Comparison of ENCODE assay signal across 11 mouse cellular contexts in genomic region chr11:80551634-80552033, GRCm38 (mm10).
DNase-seq lines count a peak whose midpoint lies in the region; ATAC-seq lines count a peak whose summit lies in the region.
"Had no signal": no experiment of that assay in that cellular context is flagged by ENCODE, and none has a peak within 500 bp of the region (broad histone marks: within the 10 kb centered on the region; RNA-seq: fewer than 3 reads in every experiment).

No protein-coding gene starts in this region.

- H3K27ac ChIP-seq in heart, embryonic 11.5 days (ENCODE audit: low read depth, low read length), result no peak overlapping the region
- H3K27ac ChIP-seq: heart, adult 2 months; liver, embryonic 12.5 days had no signal

- H3K4me2 ChIP-seq in heart, embryonic 11.5 days, result no peak overlapping the region
- H3K4me2 ChIP-seq: liver, embryonic 12.5 days had no signal

- H3K27me3 ChIP-seq in heart, embryonic 11.5 days (ENCODE audit: control insufficient read depth, insufficient read depth, low read length), result no peaks in the 10 kb centered on the region; the same call in 1 of the 2 replicates

- no peak overlapping the region for H3K9ac ChIP-seq in heart, embryonic 11.5 days (ENCODE audit: low read depth, low read length)
- H3K9ac ChIP-seq: liver, embryonic 12.5 days had no signal

- no peaks in the 10 kb centered on the region for H3K36me3 ChIP-seq in heart, embryonic 11.5 days (ENCODE audit: control insufficient read depth, insufficient read depth, low read length)
- H3K36me3 ChIP-seq: liver, embryonic 12.5 days had no signal

- no peaks in the 10 kb centered on the region for H3K9me3 ChIP-seq in heart, embryonic 11.5 days (replicated peaks; ENCODE audit: control insufficient read depth, low read length)
- H3K9me3 ChIP-seq: liver, embryonic 12.5 days had no signal

- H3K4me1 ChIP-seq in heart, embryonic 11.5 days (ENCODE audit: control insufficient read depth, insufficient read depth, low read length), result no peaks in the 10 kb centered on the region
- H3K4me1 ChIP-seq: liver, embryonic 12.5 days had no signal

- peak; percentile 62 for DNase-seq in layer of hippocampus, adult 11-12 months (ENCODE audit: low spot score)
- no peak for DNase-seq in layer of hippocampus, postnatal 10 days (ENCODE audit: low spot score in 2 of 2)
- DNase-seq in brain, adult 2 months (ENCODE audit: low read depth, low spot score), result peak; percentile 85
- DNase-seq in cerebellum, adult 9-11 months, result peak; percentile 59
- peak; percentile 30 for DNase-seq in layer of hippocampus, adult 9-10 months (ENCODE audit: low spot score)
- DNase-seq in lung, postnatal 10 days, result no peak
- no peak for DNase-seq in heart, postnatal 4 days
- DNase-seq: heart, adult 2 months; lung, postnatal 4 days had no signal

- H3K4me3 ChIP-seq in heart, embryonic 11.5 days (ENCODE audit: low read depth, low read length), result no peak overlapping the region
- H3K4me3 ChIP-seq: heart, adult 2 months; liver, embryonic 12.5 days had no signal

- ATAC-seq in heart, embryonic 11.5 days (replicated peaks; ENCODE audit: insufficient number of reproducible peaks, low FRiP score, low TSS enrichment), result no peak
- ATAC-seq: liver, embryonic 12.5 days had no signal

- 66% methylated on average over 3 of the region's 3 CpGs for WGBS in heart, embryonic 11.5 days (ENCODE audit: insufficient replicate concordance)

Comparison
In these comparisons a context has a peak if more than half of its experiments do, and no peak if none do; other contexts are left out.
1. DNase-seq: peak in layer of hippocampus, adult 11-12 months (single experiment), brain, adult 2 months (single experiment), cerebellum, adult 9-11 months (single experiment) and layer of hippocampus, adult 9-10 months (single experiment); none in layer of hippocampus, postnatal 10 days (0 of 2), lung, postnatal 10 days (single experiment) and heart, postnatal 4 days (single experiment).